Mouse (Mus musculus): ENCODE results near the gene Mtmr12.

The Mtmr12 gene

DNA sequence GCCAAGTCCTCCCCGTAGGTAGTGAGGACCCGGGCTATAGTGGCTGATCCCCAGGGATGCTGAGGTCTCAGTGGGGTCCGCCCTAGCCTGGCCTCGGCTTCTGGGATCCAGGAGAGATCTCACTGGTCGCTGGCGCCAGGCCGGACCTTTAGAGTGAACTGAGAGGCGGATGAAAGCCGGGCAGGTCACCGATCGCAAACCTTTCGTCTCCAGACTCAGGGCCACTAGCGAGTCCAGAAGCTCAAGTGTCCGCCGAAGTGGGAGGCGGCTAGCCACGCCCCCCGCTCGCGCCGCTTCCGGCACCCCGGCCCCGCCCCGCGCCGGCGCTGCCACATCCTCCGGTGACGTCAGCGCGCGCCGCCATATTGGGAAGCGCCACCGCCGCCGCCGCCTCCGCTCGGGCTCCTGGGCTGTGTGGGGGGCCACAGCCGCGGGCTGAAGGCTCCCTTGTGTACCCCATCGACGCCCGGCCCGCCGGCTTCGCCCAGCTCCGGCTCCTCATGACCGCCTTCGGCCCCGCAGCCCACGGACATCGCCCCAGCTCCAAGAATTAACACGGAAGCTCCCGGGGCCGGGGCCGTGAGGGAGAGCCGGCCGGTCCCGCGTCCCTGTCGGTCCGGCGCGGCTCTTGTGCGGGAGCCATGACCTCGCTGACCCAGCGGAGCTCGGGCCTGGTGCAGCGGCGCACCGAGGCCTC is 116.4 kb downstream of the Mtmr12 start, which contains the start of gene Golph3:
Golph3 (plus strand) TSS at position 360 of the 697 bp plus-strand sequence.
- DNase-seq (ENCODE audit: low spot score in 2 of 2), result peak; percentile 90

DNA sequence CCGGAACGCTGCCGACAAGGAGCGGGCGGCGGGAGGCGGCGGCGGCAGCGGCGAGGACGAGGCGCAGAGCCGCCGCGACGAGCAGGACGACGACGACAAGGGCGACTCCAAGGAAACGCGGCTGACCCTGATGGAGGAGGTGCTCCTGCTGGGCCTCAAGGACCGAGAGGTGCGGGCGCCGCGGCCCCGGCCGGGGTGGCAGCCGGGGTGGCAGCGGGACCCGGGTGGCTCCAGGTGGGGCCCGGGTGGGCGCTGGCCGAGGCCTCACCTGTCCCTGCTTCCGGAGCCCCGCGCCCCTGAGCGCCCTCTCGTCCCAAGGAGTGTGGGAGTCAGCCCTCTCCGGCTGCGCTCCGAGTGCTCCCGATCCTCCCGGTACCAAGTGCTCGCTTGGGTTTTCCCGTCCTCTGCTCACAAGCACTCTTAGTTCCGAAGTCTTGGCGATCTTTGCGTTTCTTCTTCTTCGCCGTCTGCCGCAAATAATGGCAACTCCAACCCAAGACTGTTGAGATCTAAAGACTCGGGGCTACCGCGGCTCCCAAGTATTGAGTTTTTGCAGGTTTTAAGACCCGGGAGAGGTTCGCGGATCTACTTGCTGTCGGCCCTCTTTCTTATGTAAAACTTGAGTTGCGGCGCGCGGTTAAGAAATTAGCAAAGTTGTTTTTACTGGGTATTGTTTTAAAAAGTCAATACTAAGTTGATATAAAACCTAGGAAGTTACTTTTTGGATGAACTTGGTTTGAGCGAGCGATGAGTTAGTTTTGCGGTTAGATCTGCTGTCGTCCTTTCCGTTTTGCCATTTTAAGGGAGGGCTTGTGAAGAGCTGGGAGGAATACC is 117.2 kb downstream of the Mtmr12 start, which contains the start of gene 1810049J17Rik:
1810049J17Rik (minus strand) TSS at position 112 of the 834 bp plus-strand sequence.
- peak in 1 of 2 experiments; percentile 20 for DNase-seq (ENCODE audit: low spot score in 2 of 2)

DNA sequence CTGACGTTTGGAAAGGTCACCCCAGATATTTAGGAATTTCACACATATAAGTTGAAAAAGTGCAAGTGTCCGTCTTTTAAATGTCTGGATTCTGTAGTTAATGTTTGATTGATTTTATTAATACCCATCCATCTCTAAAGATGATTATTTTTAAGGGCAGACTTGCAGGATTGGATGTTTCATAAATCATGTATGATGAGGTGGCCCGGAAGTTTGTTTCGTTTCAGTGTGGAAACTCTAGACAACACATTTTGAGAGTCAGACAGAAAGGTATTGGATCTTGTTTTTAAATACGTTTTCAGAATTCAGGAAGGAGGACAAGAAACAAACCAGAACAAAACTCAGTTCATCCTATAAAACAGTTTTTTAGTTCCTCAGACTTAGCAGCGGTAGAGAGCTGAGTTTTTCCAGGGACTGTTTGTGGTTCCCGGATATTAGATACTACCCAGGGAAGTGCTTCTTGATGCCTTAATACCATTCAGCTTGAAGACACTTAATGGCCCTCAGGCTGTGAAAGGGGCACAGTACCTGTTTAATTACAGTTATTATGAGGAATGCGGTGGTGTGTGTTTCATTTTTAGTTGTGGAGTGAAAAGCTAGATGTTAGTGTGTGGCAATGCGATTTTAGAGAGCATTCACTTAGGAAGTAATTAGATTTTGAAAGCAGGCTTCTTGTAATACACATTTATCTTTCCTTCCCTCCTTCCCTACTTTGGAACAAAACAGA is 118.0 kb downstream of the Mtmr12 start:
- no peak for DNase-seq (ENCODE audit: low spot score in 2 of 2)
